ENCODE assay signal across 23 mouse cellular contexts in genomic region chr17:15289062-15289461, GRCm38 (mm10).
DNase-seq lines count a peak whose midpoint lies in the region; ATAC-seq and TF ChIP-seq lines count a peak whose summit lies in the region.
"Had no signal": no experiment of that assay in that cellular context is flagged by ENCODE, and none has a peak within 500 bp of the region (broad histone marks: within the 10 kb centered on the region; RNA-seq: fewer than 3 reads in every experiment).

No protein-coding gene starts in this region.

- peaks cover 30% of the 10 kb centered on the region for H3K4me1 ChIP-seq in forebrain, embryonic 10.5 days
- H3K4me1 ChIP-seq in forebrain, embryonic 16.5 days (replicated peaks; ENCODE audit: control insufficient read depth, insufficient read depth, low read length), result peaks cover 7% of the 10 kb centered on the region
- peaks cover 8% of the 10 kb centered on the region; the same call in 1 of the 2 replicates for H3K4me1 ChIP-seq in lung, postnatal 0 days (ENCODE audit: insufficient read depth, low read depth, low read length)
- peaks cover 3% of the 10 kb centered on the region for H3K4me1 ChIP-seq in lung, adult 2 months (ENCODE audit: control insufficient read depth, insufficient read depth, low read length)
- no peaks in the 10 kb centered on the region for H3K4me1 ChIP-seq in intestine, postnatal 0 days (replicated peaks; ENCODE audit: control insufficient read depth, insufficient read depth, low read length)

- H3K9ac ChIP-seq in forebrain, embryonic 16.5 days (replicated peaks; ENCODE audit: low read depth, low read length), result no peak overlapping the region
- no peak overlapping the region for H3K9ac ChIP-seq in lung, postnatal 0 days (replicated peaks; ENCODE audit: low read depth)
- 0 out of 2 replicates have a peak overlapping the region, but pooled peaks have one; percentile 3 for H3K9ac ChIP-seq in intestine, postnatal 0 days (ENCODE audit: low read depth, low read length)
- H3K9ac ChIP-seq: embryonic facial prominence, embryonic 12.5 days; forebrain, embryonic 12.5 days; forebrain, postnatal 0 days; heart, embryonic 15.5 days; hindbrain, embryonic 15.5 days had no signal

- H3K27ac ChIP-seq in forebrain, embryonic 10.5 days, result 0 out of 2 replicates have a peak overlapping the region, but pooled peaks have one; percentile 1
- H3K27ac ChIP-seq in forebrain, embryonic 16.5 days (ENCODE audit: low read length), result no peak overlapping the region
- H3K27ac ChIP-seq in lung, postnatal 0 days (ENCODE audit: low read length), result no peak overlapping the region
- no peak overlapping the region; the same call in 1 of the 2 replicates for H3K27ac ChIP-seq in intestine, postnatal 0 days (ENCODE audit: low read depth, low read length)
- H3K27ac ChIP-seq: embryonic facial prominence, embryonic 12.5 days; forebrain, embryonic 12.5 days; heart, embryonic 15.5 days; hindbrain, embryonic 15.5 days had no signal

- H3K4me3 ChIP-seq in forebrain, embryonic 10.5 days, result no peak overlapping the region
- H3K4me3 ChIP-seq in forebrain, embryonic 16.5 days (replicated peaks; ENCODE audit: low read length), result no peak overlapping the region
- H3K4me3 ChIP-seq in lung, postnatal 0 days (ENCODE audit: low read depth, low read length), result no peak overlapping the region
- no peak overlapping the region for H3K4me3 ChIP-seq in lung, adult 2 months (replicated peaks; ENCODE audit: extremely low read depth, low read depth, low read length)
- H3K4me3 ChIP-seq in intestine, postnatal 0 days (ENCODE audit: low read depth, low read length), result no peak overlapping the region
- H3K4me3 ChIP-seq: embryonic facial prominence, embryonic 12.5 days; forebrain, embryonic 12.5 days; heart, adult 2 months; heart, embryonic 15.5 days; hindbrain, embryonic 15.5 days had no signal

- H3K36me3 ChIP-seq in forebrain, embryonic 10.5 days (replicated peaks), result no peaks in the 10 kb centered on the region
- no peaks in the 10 kb centered on the region for H3K36me3 ChIP-seq in forebrain, embryonic 16.5 days (ENCODE audit: control insufficient read depth, insufficient read depth)
- no peaks in the 10 kb centered on the region for H3K36me3 ChIP-seq in lung, postnatal 0 days (ENCODE audit: insufficient read depth, low read length)
- no peaks in the 10 kb centered on the region for H3K36me3 ChIP-seq in intestine, postnatal 0 days (ENCODE audit: control insufficient read depth, insufficient read depth)
- H3K36me3 ChIP-seq: embryonic facial prominence, embryonic 12.5 days; forebrain, embryonic 12.5 days; G1E; heart, embryonic 15.5 days; hindbrain, embryonic 15.5 days had no signal

- H3K27me3 ChIP-seq in forebrain, embryonic 10.5 days (ENCODE audit: poor library complexity, severe bottlenecking), result no peaks in the 10 kb centered on the region; the same call in 1 of the 2 replicates
- no peaks in the 10 kb centered on the region for H3K27me3 ChIP-seq in forebrain, embryonic 16.5 days (replicated peaks; ENCODE audit: control insufficient read depth, insufficient read depth, low read length)
- no peaks in the 10 kb centered on the region for H3K27me3 ChIP-seq in lung, postnatal 0 days (replicated peaks; ENCODE audit: insufficient read depth, low read length)
- no peaks in the 10 kb centered on the region for H3K27me3 ChIP-seq in intestine, postnatal 0 days (replicated peaks; ENCODE audit: control insufficient read depth, insufficient read depth, low read length)
- H3K27me3 ChIP-seq: embryonic facial prominence, embryonic 12.5 days; forebrain, embryonic 12.5 days; heart, embryonic 15.5 days; hindbrain, embryonic 15.5 days had no signal

- WGBS in forebrain, embryonic 10.5 days, result 88% methylated on average over 5 of the region's 5 CpGs
- 89% methylated on average over 5 of the region's 5 CpGs for WGBS in forebrain, embryonic 16.5 days
- WGBS in lung, postnatal 0 days, result 49% methylated on average over 5 of the region's 5 CpGs
- WGBS in lung, adult 2 months, result 55% methylated on average over 5 of the region's 5 CpGs
- 43% methylated on average over 5 of the region's 5 CpGs for WGBS in intestine, postnatal 0 days

- no peak overlapping the region for H3K4me2 ChIP-seq in forebrain, embryonic 16.5 days (ENCODE audit: low read length)
- H3K4me2 ChIP-seq in lung, postnatal 0 days (replicated peaks; ENCODE audit: low read depth, low read length), result no peak overlapping the region
- no peak overlapping the region for H3K4me2 ChIP-seq in intestine, postnatal 0 days (replicated peaks; ENCODE audit: low read depth)
- H3K4me2 ChIP-seq: embryonic facial prominence, embryonic 12.5 days; forebrain, embryonic 12.5 days; heart, embryonic 11.5 days; heart, embryonic 15.5 days; hindbrain, embryonic 15.5 days had no signal

- no peak for ATAC-seq in forebrain, embryonic 16.5 days
- ATAC-seq in lung, postnatal 0 days, result peak; percentile 37
- peak; percentile 69 for ATAC-seq in intestine, postnatal 0 days
- ATAC-seq: CD4-positive, CD25-positive, alpha-beta regulatory T cell, adult 4 months; forebrain, postnatal 0 days had no signal

- H3K9me3 ChIP-seq in forebrain, embryonic 10.5 days, result no peaks in the 10 kb centered on the region
- H3K9me3 ChIP-seq in forebrain, embryonic 16.5 days (ENCODE audit: control insufficient read depth, low read length), result no peaks in the 10 kb centered on the region
- no peaks in the 10 kb centered on the region for H3K9me3 ChIP-seq in lung, postnatal 0 days (ENCODE audit: low read length)
- H3K9me3 ChIP-seq in intestine, postnatal 0 days (ENCODE audit: control insufficient read depth), result no peaks in the 10 kb centered on the region
- H3K9me3 ChIP-seq: embryonic facial prominence, embryonic 12.5 days; forebrain, embryonic 12.5 days; G1E; heart, embryonic 15.5 days; hindbrain, embryonic 15.5 days had no signal

- TF ChIP-seq EP300 in lung, postnatal 0 days (IDR thresholded peaks at IDR 0.05), result no peak

- TF ChIP-seq POLR2A in lung, adult 2 months (IDR thresholded peaks at IDR 0.05; ENCODE audit: borderline replicate concordance, extremely low read depth, low read depth, low read length), result no peak

- TF ChIP-seq CTCF in lung, postnatal 0 days (IDR thresholded peaks at IDR 0.05), result peak; percentile 52
- TF ChIP-seq CTCF in lung, adult 2 months (IDR thresholded peaks at IDR 0.05; ENCODE audit: insufficient read depth, low read length), result no peak
- TF ChIP-seq CTCF in intestine, postnatal 0 days (IDR thresholded peaks at IDR 0.05; ENCODE audit: low read depth), result peak; percentile 60

- DNase-seq in forebrain, embryonic 10.5 days (ENCODE audit: extremely low spot score, low spot score), result no peak
- DNase-seq in lung, postnatal 0 days (ENCODE audit: low spot score), result no peak
- no peak for DNase-seq in lung, adult 2 months
- DNase-seq in adrenal gland, adult 2 months, result no peak
- no peak for DNase-seq in thymus, postnatal 10 days (ENCODE audit: low spot score in 2 of 2)
- DNase-seq: adrenal gland, postnatal 10 days; B cell, adult 2 months; cerebellum, adult 11 months; cerebellum, adult 8-10 months; cerebellum, postnatal 25 days; forebrain, postnatal 0 days; gastrocnemius, postnatal 14 days; heart, adult 2 months; heart, postnatal 14 days had no signal
